Mouse (Mus musculus) ES-E14 (cell line): ENCODE results near the gene Os9. TPM values are rescaled to one million over a fixed set of nuclear protein-coding genes. Genes with fewer than 3 reads are reported as not detected.
"Not testable (repeated sequence)": the region's sequence is repeated elsewhere in the genome, so short reads cannot be mapped to it uniquely, and the experiment has no call there.

Experiments used
- DNase-seq: peaks from one replicate; pipeline ENCODE4 v3.0.0-alpha.2; 2013; ENCODE audit warnings: low read depth, low spot score
- H3K27ac ChIP-seq: 2 replicates; pipeline ENCODE4 v1.5.1; 2012; ENCODE audit warnings: low read depth, mild to moderate bottlenecking, low read length, moderate library complexity, mixed read lengths; ENCODE audit not compliant: poor library complexity, insufficient read depth, severe bottlenecking
- H3K36me3 ChIP-seq: 2 replicates; pipeline ENCODE4 v1.6.1; 2012; ENCODE audit warnings: mild to moderate bottlenecking, low read length, moderate library complexity, mixed read lengths; ENCODE audit not compliant: control insufficient read depth, poor library complexity, insufficient read depth, severe bottlenecking
- H3K4me1 ChIP-seq, 2 experiments: fragments of 150-350 bp in 1 of 2; sonication (generic) in 1 of 2; 2 replicates each; pipeline ENCODE4 v1.6.1; 2012; ENCODE audit warnings: low read length in 2 of 2, mild to moderate bottlenecking in 1 of 2, mixed read lengths in 1 of 2; ENCODE audit not compliant: control insufficient read depth in 2 of 2, insufficient read depth in 2 of 2, poor library complexity in 1 of 2
- H3K4me3 ChIP-seq, 2 experiments: fragments of 150-350 bp in 1 of 2; sonication (generic) in 1 of 2; 2 replicates each; pipeline ENCODE4 v1.5.1; 2012; ENCODE audit warnings: low read length in 2 of 2, low read depth in 1 of 2, mild to moderate bottlenecking in 1 of 2, mixed read lengths in 1 of 2; ENCODE audit not compliant: insufficient read depth in 1 of 2, poor library complexity in 1 of 2, severe bottlenecking in 1 of 2
- H3K9ac ChIP-seq: 2 replicates; pipeline ENCODE4 v1.6.1; 2012; ENCODE audit warnings: low read depth, mild to moderate bottlenecking, low read length, mixed read lengths; ENCODE audit not compliant: poor library complexity, insufficient read depth, severe bottlenecking
- H3K9me3 ChIP-seq: fragments of 150-350 bp; sonication (generic); 2 replicates; pipeline ENCODE4 v1.6.1; 2012; ENCODE audit warnings: low read depth, mild to moderate bottlenecking, low read length; ENCODE audit not compliant: control insufficient read depth, insufficient read depth
- CHD2 ChIP-seq: IDR thresholded peaks from 2 replicates; pipeline ENCODE4 v1.6.1; 2014; ENCODE audit warnings: mild to moderate bottlenecking, low read depth, low read length, inconsistent platforms
- HCFC1 ChIP-seq: IDR thresholded peaks from 2 replicates; pipeline ENCODE4 v1.6.1; 2012; ENCODE audit warnings: low read length, inconsistent platforms, borderline replicate concordance; ENCODE audit not compliant: insufficient read depth
- MAFK ChIP-seq: IDR thresholded peaks from 2 replicates; pipeline ENCODE4 v1.6.1; 2014; ENCODE audit warnings: mild to moderate bottlenecking, low read depth, low read length, inconsistent platforms; ENCODE audit not compliant: insufficient read depth
- ZC3H11A ChIP-seq: IDR thresholded peaks from 2 replicates; pipeline ENCODE4 v1.6.1; 2012; ENCODE audit warnings: low read depth, mild to moderate bottlenecking, inconsistent platforms, low read length, borderline replicate concordance
- ZNF384 ChIP-seq: IDR thresholded peaks from 2 replicates; pipeline ENCODE4 v1.6.1; 2012; ENCODE audit warnings: low read depth, low read length, inconsistent platforms
- in situ Hi-C, 2 experiments: fragments of 600-800 bp; cut with MboI; formaldehyde crosslinking; loops; one replicate each; pipeline ENCODE4 v1.15.1; 2025; ENCODE audit warnings: low sequenced_read_pairs in 2 of 2, inconsistent platforms in 1 of 2; ENCODE audit not compliant: unreplicated experiment in 2 of 2
- total RNA-seq: library from RNA; depleted of rRNA; stranded (reverse); fragments of 300-350 nt; gene quantifications from 2 replicates; pipeline ENCODE4 v1.2.3, GENCODE M21; 2012

Os9 gene
- total RNA-seq, 1 experiment: 29.4 TPM

DNA sequence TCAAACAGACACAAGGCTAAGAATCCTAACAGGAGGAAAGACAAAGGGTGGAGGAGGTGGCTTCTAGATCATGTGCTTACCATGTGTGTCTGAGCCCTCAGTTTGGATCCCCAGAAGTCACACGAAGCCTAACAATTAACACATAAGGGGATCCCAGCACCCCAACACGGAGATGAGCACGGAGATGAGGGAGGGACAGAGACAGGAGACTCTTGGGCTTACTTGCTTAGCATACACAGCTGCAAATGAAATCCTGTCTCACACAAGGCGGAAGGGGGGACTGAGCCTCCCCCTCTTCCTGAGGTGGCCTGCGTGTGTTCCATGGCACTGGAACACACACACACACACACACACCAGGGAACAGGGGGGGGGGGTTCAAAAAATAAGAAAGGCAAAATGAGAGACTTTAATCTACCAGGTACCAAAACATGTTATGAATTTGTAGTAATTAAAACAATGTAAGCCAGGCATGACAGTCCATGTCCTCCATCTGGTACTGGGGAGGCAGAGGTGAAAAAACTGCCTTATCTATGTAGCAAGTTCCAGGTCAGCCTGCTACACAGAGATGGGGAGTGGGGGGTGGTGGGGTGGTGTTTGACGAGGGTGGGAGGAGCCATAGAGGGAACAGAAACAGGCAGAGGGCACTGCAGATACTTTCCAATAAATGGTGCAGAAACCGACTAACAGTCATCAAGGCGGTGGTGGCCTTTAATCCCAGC, 14.3 kb upstream of the Os9 start:
- no peaks in the 10 kb centered on the region for H3K9me3 ChIP-seq
- in situ Hi-C loops: no loop called here
- H3K27ac ChIP-seq: no peak overlapping the region; the same call in 1 of the 2 replicates
- H3K36me3 ChIP-seq: no peaks in the 10 kb centered on the region
- H3K4me1 ChIP-seq: peaks cover 0 to 9% of the 10 kb centered on the region in 2 experiments; a peak in 1 of 4 replicates
- TF ChIP-seq CHD2: no peak
- no peak for TF ChIP-seq HCFC1
- no peak for TF ChIP-seq ZNF384
- TF ChIP-seq MAFK: no peak
- no peak for TF ChIP-seq ZC3H11A
- no peak for DNase-seq
- H3K4me3 ChIP-seq: no peak overlapping the region
- H3K9ac ChIP-seq: no peak overlapping the region

GRCm38 (mm10) chr10:127134394-127135035, 13.6 kb upstream of the Os9 start:
- H3K9ac ChIP-seq, H3K9me3 ChIP-seq, H3K4me3 ChIP-seq, H3K36me3 ChIP-seq, H3K4me1 ChIP-seq, H3K27ac ChIP-seq, in situ Hi-C loops, DNase-seq: not testable (repeated sequence)

DNA sequence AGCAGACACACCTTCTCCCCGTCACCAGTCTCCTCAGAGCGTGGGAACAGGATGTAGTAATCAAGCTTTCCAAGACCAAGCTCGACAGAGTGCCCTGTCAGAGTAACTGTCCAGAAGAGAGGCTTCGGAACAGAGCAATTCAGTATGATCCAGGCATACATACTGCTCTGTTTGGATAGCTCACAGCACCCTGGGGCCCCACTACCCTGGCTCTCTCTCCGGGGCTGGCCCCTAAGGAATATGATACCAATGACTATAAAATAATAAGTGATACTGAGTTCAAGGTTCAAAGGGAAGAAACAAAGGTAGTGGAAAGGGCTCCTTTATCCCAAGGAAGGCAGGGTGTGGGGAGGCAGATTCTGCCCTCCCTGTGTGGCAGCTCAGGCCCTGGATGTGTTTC, 11.5 kb upstream of the Os9 start:
- H3K9me3 ChIP-seq: no peaks in the 10 kb centered on the region
- no peak overlapping the region for H3K4me3 ChIP-seq
- TF ChIP-seq HCFC1 (no peak), ZC3H11A (no peak), ZNF384 (no peak), MAFK (no peak), CHD2 (no peak)
- H3K36me3 ChIP-seq: no peaks in the 10 kb centered on the region
- in situ Hi-C loops: no loop called here
- no peak overlapping the region for H3K9ac ChIP-seq
- peaks cover 0 to 9% of the 10 kb centered on the region in 2 experiments; a peak in 1 of 4 replicates for H3K4me1 ChIP-seq
- DNase-seq: no peak
- no peak overlapping the region for H3K27ac ChIP-seq

DNA sequence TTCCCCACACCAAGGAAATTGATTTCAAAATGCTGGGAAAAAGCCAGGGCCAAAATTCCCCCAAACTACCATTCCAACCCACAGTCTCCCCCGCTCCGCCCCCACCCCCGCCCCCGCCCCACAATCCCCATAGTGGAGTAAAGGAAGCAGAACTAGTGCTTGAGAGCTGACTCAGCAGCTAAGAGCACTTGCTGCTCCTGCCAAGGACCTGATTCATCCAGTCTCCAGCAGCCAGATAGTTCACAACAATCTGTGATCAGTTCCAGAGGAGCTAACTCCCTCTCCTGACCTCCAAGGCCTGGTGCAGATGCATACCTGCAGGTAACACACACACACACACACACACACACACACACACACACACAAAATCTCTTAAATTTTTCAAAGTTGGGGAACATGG, 8.5 kb upstream of the Os9 start:
- Histone ChIP-seq H3K4me3 (no peak overlapping the region), H3K27ac (no peak overlapping the region), H3K9ac (no peak overlapping the region), H3K36me3 (no peaks in the 10 kb centered on the region), H3K4me1 (peaks cover 0 to 11% of the 10 kb centered on the region in 2 experiments; a peak in 1 of 4 replicates), H3K9me3 (no peaks in the 10 kb centered on the region)
- no peak for DNase-seq
- in situ Hi-C loops: no loop called here
- TF ChIP-seq HCFC1: no peak
- TF ChIP-seq ZNF384: no peak
- peak; percentile 77; the same call in 1 of the 2 replicates for TF ChIP-seq MAFK
- no peak for TF ChIP-seq ZC3H11A
- TF ChIP-seq CHD2: no peak
